Mouse (Mus musculus) urinary bladder, adult 18-20 months (tissue): Measurements from ENCODE around the gene Cnp.

Source experiments
- DNase-seq, 2 experiments: peaks; one replicate each; pipeline ENCODE4 v3.0.0; 2022; ENCODE audit warnings: low spot score in 2 of 2, mixed read lengths in 2 of 2

Cnp gene

GRCm38 (mm10) chr11:100619982-100620381 lies 45.3 kb downstream of the Cnp start, which contains the start of gene Dnajc7:
Gene Dnajc7 (minus strand): TSS chr11:100620168.
- DNase-seq, result no peak

- peak; percentile 92 to 93 for DNase-seq
These were observed 48.0 kb downstream of the Cnp start for GRCm38 (mm10) chr11:100622714-100623113.

GRCm38 (mm10) chr11:100623867-100624266 lies 49.2 kb downstream of the Cnp start:
- no peak for DNase-seq

GRCm38 (mm10) chr11:100625754-100626700 lies 51.3 kb downstream of the Cnp start:
- no peak for DNase-seq

GRCm38 (mm10) chr11:100626701-100627195 lies 52.0 kb downstream of the Cnp start:
- peak; percentile 53 to 70 for DNase-seq

- DNase-seq, result no peak
These were observed 53.4 kb downstream of the Cnp start for GRCm38 (mm10) chr11:100628056-100628455.

GRCm38 (mm10) chr11:100628862-100629352 lies 54.2 kb downstream of the Cnp start:
- DNase-seq, result no peak

GRCm38 (mm10) chr11:100634530-100634929 lies 59.8 kb downstream of the Cnp start:
- no peak for DNase-seq

- DNase-seq, result no peak
These were observed 65.6 kb downstream of the Cnp start for GRCm38 (mm10) chr11:100640159-100640906.
